Mouse (Mus musculus): ENCODE results near the gene Ube2g1. TPM values are rescaled to one million over a fixed set of nuclear protein-coding genes. Genes with fewer than 3 reads are reported as not detected.

The Ube2g1 gene
- polyA plus RNA-seq, 1 experiment from 2014 or later, result 76.5 TPM

DNA sequence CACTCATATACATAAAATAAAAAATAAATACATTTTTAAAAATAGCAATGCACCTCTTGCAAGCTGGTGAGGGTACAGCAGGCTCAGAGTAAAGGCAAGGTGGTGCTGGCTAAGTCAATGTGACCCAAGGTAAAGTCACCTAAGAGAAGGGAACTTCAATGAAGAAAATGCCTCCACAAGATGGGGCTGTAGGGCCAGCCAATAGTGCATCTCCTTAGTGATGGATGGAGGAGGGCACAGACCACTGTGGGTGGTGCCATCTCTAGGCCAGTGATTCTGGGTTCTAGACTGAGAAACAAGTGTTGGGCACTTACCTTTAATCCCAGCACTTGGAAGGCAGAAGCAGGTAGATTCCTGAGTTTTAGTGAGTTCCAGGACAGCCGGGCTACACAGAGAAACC lies 33.3 kb upstream of the Ube2g1 start:
- H3K27me3 ChIP-seq (replicated peaks; ENCODE audit: control insufficient read depth, insufficient read depth, low read length), result no peaks in the 10 kb centered on the region
- no peak overlapping the region for H3K4me2 ChIP-seq (ENCODE audit: low read length)
- no peak overlapping the region for H3K27ac ChIP-seq (ENCODE audit: low read depth, low read length)
- WGBS, result 100% methylated on average over 1 of the region's 1 CpGs
- no peaks in the 10 kb centered on the region for H3K9me3 ChIP-seq (ENCODE audit: control insufficient read depth, low read length)
- no peaks in the 10 kb centered on the region for H3K36me3 ChIP-seq (ENCODE audit: control insufficient read depth, insufficient read depth, low read length)
- H3K4me1 ChIP-seq (ENCODE audit: control insufficient read depth, insufficient read depth, low read depth, low read length), result peaks cover 9% of the 10 kb centered on the region
- no peak overlapping the region for H3K4me3 ChIP-seq (ENCODE audit: low read length)
- no peak overlapping the region for H3K9ac ChIP-seq (ENCODE audit: low read depth, low read length)
- no peak for ATAC-seq

DNA sequence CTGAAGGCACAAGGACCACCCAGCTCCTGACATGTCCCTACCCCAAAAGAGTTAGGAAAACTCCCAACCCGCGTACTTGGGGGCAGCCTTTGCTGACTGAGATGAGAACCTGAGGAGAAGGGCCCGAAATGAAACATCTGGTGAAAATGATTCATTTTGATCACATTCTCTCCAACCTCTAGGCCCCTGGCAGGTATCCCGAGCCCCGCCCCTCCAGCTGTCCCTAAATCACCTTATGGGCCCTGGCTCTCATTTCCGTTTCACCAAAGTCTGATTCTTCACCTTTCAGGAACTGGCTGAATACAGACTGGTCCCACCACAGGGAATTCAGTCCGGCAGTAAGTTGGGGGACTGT lies 31.0 kb upstream of the Ube2g1 start:
- Histone ChIP-seq H3K4me3 (ENCODE audit: low read length) (peak overlapping the region; percentile 32), H3K9ac (ENCODE audit: low read depth, low read length) (no peak overlapping the region), H3K4me2 (ENCODE audit: low read length) (peak overlapping the region; percentile 58), H3K27me3 (replicated peaks; ENCODE audit: control insufficient read depth, insufficient read depth, low read length) (no peaks in the 10 kb centered on the region), H3K9me3 (ENCODE audit: control insufficient read depth, low read length) (no peaks in the 10 kb centered on the region), H3K36me3 (ENCODE audit: control insufficient read depth, insufficient read depth, low read length) (no peaks in the 10 kb centered on the region), H3K4me1 (ENCODE audit: control insufficient read depth, insufficient read depth, low read depth, low read length) (peaks cover 9% of the 10 kb centered on the region), H3K27ac (ENCODE audit: low read depth, low read length) (no peak overlapping the region; the same call in 1 of the 2 replicates)
- no peak; the same call in 1 of the 2 replicates for ATAC-seq
- 18% methylated on average over 7 of the region's 7 CpGs for WGBS

DNA sequence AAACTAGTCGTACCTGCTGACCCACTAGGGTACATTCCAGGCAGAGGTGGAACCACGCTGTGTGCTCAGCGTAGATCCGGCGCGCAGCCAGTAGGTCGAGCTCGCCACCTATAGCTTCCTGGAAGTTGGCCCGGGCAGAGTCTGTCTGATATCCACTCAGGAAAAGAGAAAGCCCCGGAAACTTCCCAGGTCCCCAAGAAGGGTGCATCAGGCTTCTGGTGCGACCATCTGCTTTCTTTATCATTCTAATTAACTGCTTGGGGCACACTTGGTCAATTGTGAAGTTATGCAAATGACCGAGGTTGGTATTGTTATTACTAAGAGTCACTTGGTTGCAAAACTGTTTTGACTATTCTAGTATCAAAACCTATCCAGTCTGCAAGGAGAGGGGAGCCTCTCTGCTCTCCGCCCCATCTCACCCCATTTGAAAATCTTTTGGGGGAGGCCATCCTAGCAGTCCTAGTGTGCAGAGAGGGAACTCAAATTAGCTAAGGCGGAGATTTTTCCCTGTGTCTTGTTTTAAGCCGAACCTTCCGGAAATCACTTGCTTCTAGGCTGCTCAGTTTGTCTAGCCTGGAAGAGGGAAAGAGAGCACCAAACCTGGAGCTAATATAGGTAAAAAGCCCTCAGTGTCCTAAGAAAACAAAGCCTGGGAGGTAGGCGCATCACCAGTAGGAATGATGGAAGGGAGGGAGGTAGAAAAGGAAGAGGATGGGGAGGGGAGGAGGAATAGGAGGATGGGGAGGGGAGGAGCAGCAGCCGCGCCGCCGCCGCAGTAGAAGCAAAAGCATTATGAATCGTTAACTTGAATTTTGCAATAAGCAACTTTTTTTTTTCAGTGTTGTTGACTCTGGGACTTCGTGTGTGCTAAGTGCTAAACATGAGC lies 30.4 kb upstream of the Ube2g1 start:
- WGBS, result 2% methylated on average over 24 of the region's 24 CpGs
- peak overlapping the region; percentile 58 for H3K4me2 ChIP-seq (ENCODE audit: low read length)
- no peaks in the 10 kb centered on the region for H3K27me3 ChIP-seq (replicated peaks; ENCODE audit: control insufficient read depth, insufficient read depth, low read length)
- H3K36me3 ChIP-seq (ENCODE audit: control insufficient read depth, insufficient read depth, low read length), result no peaks in the 10 kb centered on the region
- peak overlapping the region; percentile 38; the same call in 1 of the 2 replicates for H3K9ac ChIP-seq (ENCODE audit: low read depth, low read length)
- H3K27ac ChIP-seq (ENCODE audit: low read depth, low read length), result peak overlapping the region; percentile 30
- no peaks in the 10 kb centered on the region for H3K9me3 ChIP-seq (ENCODE audit: control insufficient read depth, low read length)
- peak; percentile 52 for ATAC-seq
- H3K4me3 ChIP-seq (ENCODE audit: low read length), result peak overlapping the region; percentile 32
- H3K4me1 ChIP-seq (ENCODE audit: control insufficient read depth, insufficient read depth, low read depth, low read length), result peaks cover 9% of the 10 kb centered on the region

DNA sequence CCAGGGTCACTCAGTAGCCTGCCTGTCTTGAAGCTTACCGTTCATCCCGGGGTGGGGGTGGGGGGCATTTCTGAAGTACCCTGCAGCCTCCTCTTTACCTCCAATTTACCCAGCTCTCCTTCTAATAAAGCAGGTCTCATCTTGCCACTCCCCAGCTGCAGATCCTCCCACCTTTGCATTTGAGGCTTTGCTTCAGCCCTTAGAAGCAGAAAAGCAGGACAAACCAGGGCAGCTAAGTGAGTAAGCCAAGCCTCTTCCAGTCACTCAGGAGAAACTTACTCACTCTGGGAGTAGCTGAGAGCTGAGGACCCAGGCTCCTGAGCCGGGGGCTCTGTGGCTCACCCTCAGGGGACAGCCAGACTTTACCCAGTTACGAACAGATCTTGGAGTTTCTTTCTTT lies 28.6 kb upstream of the Ube2g1 start:
- H3K9ac ChIP-seq (ENCODE audit: low read depth, low read length), result no peak overlapping the region
- H3K4me2 ChIP-seq (ENCODE audit: low read length), result no peak overlapping the region
- ATAC-seq, result no peak
- peaks cover 9% of the 10 kb centered on the region for H3K4me1 ChIP-seq (ENCODE audit: control insufficient read depth, insufficient read depth, low read depth, low read length)
- no peaks in the 10 kb centered on the region for H3K27me3 ChIP-seq (replicated peaks; ENCODE audit: control insufficient read depth, insufficient read depth, low read length)
- no peak overlapping the region for H3K4me3 ChIP-seq (ENCODE audit: low read length)
- H3K36me3 ChIP-seq (ENCODE audit: control insufficient read depth, insufficient read depth, low read length), result no peaks in the 10 kb centered on the region
- no peaks in the 10 kb centered on the region for H3K9me3 ChIP-seq (ENCODE audit: control insufficient read depth, low read length)
- WGBS, result 78% methylated on average over 4 of the region's 4 CpGs
- H3K27ac ChIP-seq (ENCODE audit: low read depth, low read length), result no peak overlapping the region

DNA sequence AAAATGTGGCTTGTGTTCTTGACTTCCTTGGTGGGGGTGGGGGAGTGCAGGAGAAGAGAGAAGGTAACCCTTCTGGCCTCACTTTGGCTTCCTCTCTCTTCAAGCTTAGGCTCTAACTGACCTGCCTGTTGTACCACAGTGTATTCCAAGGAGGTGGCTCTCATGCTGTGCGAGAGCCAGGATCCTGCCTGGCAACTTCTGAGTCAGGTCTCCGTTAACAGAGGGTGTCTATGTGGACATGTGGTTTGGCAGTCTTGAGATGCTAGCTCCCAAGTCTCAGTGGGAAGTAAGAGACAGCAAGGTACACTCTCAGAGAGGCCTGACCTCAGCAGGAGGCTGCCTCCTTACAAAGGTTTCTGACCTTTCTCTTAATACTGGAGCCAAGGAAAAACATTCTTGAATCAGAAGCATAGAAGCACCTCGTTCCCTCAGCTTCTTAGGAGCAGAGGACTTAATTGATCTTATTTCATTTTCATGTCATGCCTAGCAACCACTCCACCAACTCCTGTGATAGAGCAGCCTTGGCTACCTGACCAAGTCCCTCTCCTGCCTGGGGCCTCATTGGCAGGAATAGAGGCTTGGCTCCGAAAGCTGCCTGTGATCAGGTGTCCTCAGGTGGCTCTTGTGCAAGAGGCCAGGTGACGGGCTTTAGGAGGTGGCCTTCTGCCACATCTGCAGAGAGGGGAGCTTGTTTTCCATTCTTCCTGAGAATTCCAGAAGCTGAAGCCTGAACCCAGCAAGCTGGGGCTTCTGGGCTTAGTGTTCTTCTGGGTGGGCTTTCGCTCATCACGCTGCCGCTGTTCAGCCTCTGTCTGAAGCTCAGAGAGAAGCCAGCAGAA lies 25.3 kb upstream of the Ube2g1 start:
- Histone ChIP-seq H3K4me1 (ENCODE audit: control insufficient read depth, insufficient read depth, low read depth, low read length) (peaks cover 1% of the 10 kb centered on the region), H3K4me2 (ENCODE audit: low read length) (no peak overlapping the region), H3K4me3 (ENCODE audit: low read length) (no peak overlapping the region), H3K9ac (ENCODE audit: low read depth, low read length) (no peak overlapping the region), H3K27me3 (replicated peaks; ENCODE audit: control insufficient read depth, insufficient read depth, low read length) (no peaks in the 10 kb centered on the region), H3K36me3 (ENCODE audit: control insufficient read depth, insufficient read depth, low read length) (no peaks in the 10 kb centered on the region), H3K27ac (ENCODE audit: low read depth, low read length) (no peak overlapping the region), H3K9me3 (ENCODE audit: control insufficient read depth, low read length) (no peaks in the 10 kb centered on the region)
- no peak for ATAC-seq
- 78% methylated on average over 8 of the region's 8 CpGs for WGBS

DNA sequence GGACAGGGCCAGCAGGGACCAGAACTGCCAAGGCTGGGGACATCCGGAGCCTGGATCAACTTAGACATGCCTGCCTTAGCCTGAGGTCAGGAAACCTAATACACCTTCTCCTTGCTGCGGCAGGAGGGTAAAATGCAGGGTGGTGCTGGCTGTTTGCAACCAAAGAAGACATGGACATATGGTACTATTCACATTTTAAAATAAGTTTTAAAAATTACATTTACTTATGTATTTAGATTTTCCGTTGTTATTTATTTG lies 24.7 kb upstream of the Ube2g1 start:
- H3K27ac ChIP-seq (ENCODE audit: low read depth, low read length), result no peak overlapping the region
- no peak overlapping the region for H3K4me3 ChIP-seq (ENCODE audit: low read length)
- no peak for ATAC-seq
- H3K4me2 ChIP-seq (ENCODE audit: low read length), result no peak overlapping the region
- 85% methylated on average over 3 of the region's 3 CpGs for WGBS
- H3K9me3 ChIP-seq (ENCODE audit: control insufficient read depth, low read length), result no peaks in the 10 kb centered on the region
- no peaks in the 10 kb centered on the region for H3K4me1 ChIP-seq (ENCODE audit: control insufficient read depth, insufficient read depth, low read depth, low read length)
- H3K27me3 ChIP-seq (replicated peaks; ENCODE audit: control insufficient read depth, insufficient read depth, low read length), result no peaks in the 10 kb centered on the region
- H3K9ac ChIP-seq (ENCODE audit: low read depth, low read length), result no peak overlapping the region
- H3K36me3 ChIP-seq (ENCODE audit: control insufficient read depth, insufficient read depth, low read length), result no peaks in the 10 kb centered on the region

DNA sequence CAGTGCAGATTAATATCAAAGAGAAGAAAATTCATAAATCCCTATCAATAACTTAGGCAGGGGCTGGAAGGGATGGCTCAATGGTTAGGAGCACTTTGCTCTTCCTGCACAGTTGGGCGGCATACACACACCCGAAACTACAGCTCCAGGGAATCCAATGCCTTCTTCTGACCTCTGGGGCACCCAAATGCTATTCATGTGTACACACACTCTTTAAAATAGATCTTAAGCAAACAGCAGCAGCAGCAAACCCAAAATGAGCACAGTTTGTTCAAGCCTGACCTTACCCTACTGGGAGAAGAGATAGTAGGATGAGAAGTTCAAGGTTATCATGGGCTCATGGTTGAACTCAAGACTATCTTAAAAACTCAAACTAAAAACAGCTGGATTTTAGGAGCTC lies 24.0 kb upstream of the Ube2g1 start:
- Histone ChIP-seq H3K4me2 (ENCODE audit: low read length) (no peak overlapping the region), H3K36me3 (ENCODE audit: control insufficient read depth, insufficient read depth, low read length) (no peaks in the 10 kb centered on the region), H3K4me1 (ENCODE audit: control insufficient read depth, insufficient read depth, low read depth, low read length) (no peaks in the 10 kb centered on the region), H3K27ac (ENCODE audit: low read depth, low read length) (no peak overlapping the region), H3K9me3 (ENCODE audit: control insufficient read depth, low read length) (no peaks in the 10 kb centered on the region), H3K9ac (ENCODE audit: low read depth, low read length) (no peak overlapping the region), H3K27me3 (replicated peaks; ENCODE audit: control insufficient read depth, insufficient read depth, low read length) (no peaks in the 10 kb centered on the region), H3K4me3 (ENCODE audit: low read length) (no peak overlapping the region)
- 85% methylated on average over 2 of the region's 2 CpGs for WGBS
- no peak for ATAC-seq

DNA sequence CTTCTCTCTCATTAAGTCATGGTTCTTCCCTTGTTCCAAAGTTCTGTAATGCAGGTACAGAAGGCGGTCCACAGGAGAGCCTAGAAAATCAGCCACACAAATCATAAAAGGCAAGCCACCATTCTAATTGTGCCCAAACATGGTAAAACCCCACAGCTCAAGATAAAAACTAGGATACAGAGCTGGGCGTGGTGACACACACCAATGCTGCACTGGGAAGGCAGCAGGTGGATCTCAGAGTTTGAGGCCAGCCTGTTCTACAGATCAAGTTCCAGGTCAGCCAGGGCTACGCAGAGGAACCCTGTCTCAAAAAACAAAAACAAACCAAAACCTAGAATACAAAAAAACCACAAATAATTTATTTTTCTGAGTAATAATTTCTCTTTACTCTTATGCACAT lies 20.5 kb upstream of the Ube2g1 start:
- ATAC-seq, result no peak
- H3K4me3 ChIP-seq (ENCODE audit: low read length), result no peak overlapping the region
- no peak overlapping the region for H3K4me2 ChIP-seq (ENCODE audit: low read length)
- H3K9ac ChIP-seq (ENCODE audit: low read depth, low read length), result no peak overlapping the region
- 89% methylated on average over 3 of the region's 3 CpGs for WGBS
- H3K4me1 ChIP-seq (ENCODE audit: control insufficient read depth, insufficient read depth, low read depth, low read length), result no peaks in the 10 kb centered on the region
- H3K36me3 ChIP-seq (ENCODE audit: control insufficient read depth, insufficient read depth, low read length), result no peaks in the 10 kb centered on the region
- no peaks in the 10 kb centered on the region for H3K27me3 ChIP-seq (replicated peaks; ENCODE audit: control insufficient read depth, insufficient read depth, low read length)
- no peaks in the 10 kb centered on the region for H3K9me3 ChIP-seq (ENCODE audit: control insufficient read depth, low read length)
- H3K27ac ChIP-seq (ENCODE audit: low read depth, low read length), result no peak overlapping the region

DNA sequence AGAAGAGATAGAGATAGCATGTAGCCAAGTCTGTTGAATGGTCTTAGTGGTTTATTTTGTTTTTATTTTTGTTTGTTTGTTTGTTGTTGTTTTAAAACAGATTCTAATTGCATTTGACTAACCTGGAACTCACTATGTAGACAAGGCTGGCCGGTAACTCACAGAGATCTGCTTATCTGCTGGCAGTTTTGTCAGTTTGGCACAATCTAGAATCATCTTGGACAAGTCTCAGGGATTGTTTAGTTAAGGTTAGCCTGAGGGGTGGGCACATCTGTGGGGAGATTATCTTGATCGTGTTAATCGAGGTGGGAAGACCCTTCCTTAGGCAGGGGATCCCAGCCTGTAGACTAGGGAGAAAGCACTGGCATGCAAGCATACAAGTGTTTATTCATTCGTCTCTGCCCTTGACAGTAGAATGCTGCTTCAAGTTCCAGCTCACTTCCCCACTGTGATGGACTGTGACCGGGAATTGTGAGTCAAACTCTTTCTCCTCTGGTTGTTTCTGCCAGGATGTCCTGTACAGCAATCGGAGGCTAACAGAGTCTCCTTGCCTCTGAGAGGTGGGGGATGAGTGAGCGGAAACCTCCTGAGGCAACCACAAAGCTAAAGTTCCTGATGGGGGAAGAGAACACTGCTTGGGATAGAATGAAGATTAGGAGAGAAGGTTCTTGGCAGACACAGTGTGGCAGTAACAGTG lies 19.4 kb upstream of the Ube2g1 start:
- ATAC-seq, result no peak
- H3K4me1 ChIP-seq (ENCODE audit: control insufficient read depth, insufficient read depth, low read depth, low read length), result no peaks in the 10 kb centered on the region
- H3K4me3 ChIP-seq (ENCODE audit: low read length), result no peak overlapping the region
- H3K27me3 ChIP-seq (replicated peaks; ENCODE audit: control insufficient read depth, insufficient read depth, low read length), result no peaks in the 10 kb centered on the region
- H3K27ac ChIP-seq (ENCODE audit: low read depth, low read length), result no peak overlapping the region
- no peak overlapping the region for H3K4me2 ChIP-seq (ENCODE audit: low read length)
- H3K9me3 ChIP-seq (ENCODE audit: control insufficient read depth, low read length), result no peaks in the 10 kb centered on the region
- H3K9ac ChIP-seq (ENCODE audit: low read depth, low read length), result no peak overlapping the region
- 60% methylated on average over 7 of the region's 7 CpGs for WGBS
- H3K36me3 ChIP-seq (ENCODE audit: control insufficient read depth, insufficient read depth, low read length), result no peaks in the 10 kb centered on the region

All from hindbrain, embryonic 16.5 days (tissue).